In genomic region chr13:56112980-56113379, GRCm38 (mm10) we compare ENCODE assay signal across 9 mouse cellular contexts. TPM values are rescaled to one million over a fixed set of nuclear protein-coding genes. Genes with fewer than 3 reads are reported as not detected.
DNase-seq lines count a peak whose midpoint lies in the region; ATAC-seq and TF ChIP-seq lines count a peak whose summit lies in the region.
"Had no signal": no experiment of that assay in that cellular context is flagged by ENCODE, and none has a peak within 500 bp of the region (broad histone marks: within the 10 kb centered on the region; RNA-seq: fewer than 3 reads in every experiment).

No protein-coding gene starts in this region.

- peaks cover 98% of the 10 kb centered on the region for H3K4me1 ChIP-seq in heart, embryonic 12.5 days (replicated peaks)
- peaks cover 47% of the 10 kb centered on the region; the same call in 1 of the 2 replicates for H3K4me1 ChIP-seq in lung, postnatal 0 days (ENCODE audit: insufficient read depth, low read depth, low read length)
- H3K4me1 ChIP-seq in intestine, embryonic 15.5 days (replicated peaks): peaks cover 84% of the 10 kb centered on the region
- peaks cover 86% of the 10 kb centered on the region for H3K4me1 ChIP-seq in stomach, embryonic 15.5 days

- no peaks in the 10 kb centered on the region for H3K9me3 ChIP-seq in heart, embryonic 12.5 days (replicated peaks)
- H3K9me3 ChIP-seq in lung, postnatal 0 days (ENCODE audit: low read length): no peaks in the 10 kb centered on the region
- no peaks in the 10 kb centered on the region for H3K9me3 ChIP-seq in intestine, embryonic 15.5 days
- no peaks in the 10 kb centered on the region for H3K9me3 ChIP-seq in stomach, embryonic 15.5 days

- TF ChIP-seq EP300 in lung, postnatal 0 days (IDR thresholded peaks at IDR 0.05): no peak

- H3K4me3 ChIP-seq in heart, embryonic 12.5 days: no peak overlapping the region
- H3K4me3 ChIP-seq in lung, postnatal 0 days (ENCODE audit: low read depth, low read length): no peak overlapping the region
- H3K4me3 ChIP-seq in intestine, embryonic 15.5 days (replicated peaks): no peak overlapping the region
- H3K4me3 ChIP-seq in stomach, embryonic 15.5 days (replicated peaks): no peak overlapping the region

- intact Hi-C loops in gastrocnemius, postnatal 14 days (cut with DNase I; ENCODE audit: low total_unique reads): no loop called here

- no peaks in the 10 kb centered on the region for H3K27me3 ChIP-seq in heart, embryonic 12.5 days (replicated peaks)
- no peaks in the 10 kb centered on the region for H3K27me3 ChIP-seq in lung, postnatal 0 days (replicated peaks; ENCODE audit: insufficient read depth, low read length)
- H3K27me3 ChIP-seq in intestine, embryonic 15.5 days (replicated peaks): no peaks in the 10 kb centered on the region
- H3K27me3 ChIP-seq in stomach, embryonic 15.5 days (replicated peaks): no peaks in the 10 kb centered on the region

- peak overlapping the region; percentile 7; the same call in 1 of the 2 replicates for H3K4me2 ChIP-seq in heart, embryonic 12.5 days
- peak overlapping the region; percentile 40 for H3K4me2 ChIP-seq in lung, postnatal 0 days (replicated peaks; ENCODE audit: low read depth, low read length)
- H3K4me2 ChIP-seq in intestine, embryonic 15.5 days (replicated peaks): peak overlapping the region; percentile 22
- H3K4me2 ChIP-seq in stomach, embryonic 15.5 days: peak overlapping the region; percentile 1; the same call in 1 of the 2 replicates

- WGBS in heart, embryonic 12.5 days: 42% methylated on average over 13 of the region's 13 CpGs
- 38% methylated on average over 13 of the region's 13 CpGs for WGBS in lung, postnatal 0 days
- 47% methylated on average over 13 of the region's 13 CpGs for WGBS in intestine, embryonic 15.5 days
- WGBS in stomach, embryonic 15.5 days: 44% methylated on average over 13 of the region's 13 CpGs

- peak overlapping the region; percentile 89 for H3K27ac ChIP-seq in heart, embryonic 12.5 days (ENCODE audit: poor library complexity, severe bottlenecking)
- H3K27ac ChIP-seq in lung, postnatal 0 days (ENCODE audit: low read length): peak overlapping the region; percentile 83
- peak overlapping the region; percentile 72 for H3K27ac ChIP-seq in intestine, embryonic 15.5 days
- H3K27ac ChIP-seq in stomach, embryonic 15.5 days: peak overlapping the region; percentile 88
- H3K27ac ChIP-seq: liver, embryonic 14.5 days had no signal

- ATAC-seq in heart, embryonic 12.5 days (ENCODE audit: insufficient number of reproducible peaks, low FRiP score): no peak
- ATAC-seq in lung, postnatal 0 days: no peak
- no peak for ATAC-seq in intestine, embryonic 15.5 days
- no peak for ATAC-seq in stomach, embryonic 15.5 days (ENCODE audit: insufficient read depth, low FRiP score, low read depth)

- H3K36me3 ChIP-seq in heart, embryonic 12.5 days: peaks cover 10% of the 10 kb centered on the region; the same call in 1 of the 2 replicates
- H3K36me3 ChIP-seq in lung, postnatal 0 days (ENCODE audit: insufficient read depth, low read length): no peaks in the 10 kb centered on the region
- no peaks in the 10 kb centered on the region for H3K36me3 ChIP-seq in intestine, embryonic 15.5 days
- H3K36me3 ChIP-seq in stomach, embryonic 15.5 days: peaks cover 6% of the 10 kb centered on the region; the same call in 1 of the 2 replicates

- no peak for TF ChIP-seq CTCF in lung, postnatal 0 days (IDR thresholded peaks at IDR 0.05)

- peak overlapping the region; percentile 55 for H3K9ac ChIP-seq in heart, embryonic 12.5 days
- no peak overlapping the region for H3K9ac ChIP-seq in lung, postnatal 0 days (replicated peaks; ENCODE audit: low read depth)
- no peak overlapping the region for H3K9ac ChIP-seq in intestine, embryonic 15.5 days
- no peak overlapping the region for H3K9ac ChIP-seq in stomach, embryonic 15.5 days
- H3K9ac ChIP-seq: liver, embryonic 14.5 days had no signal

- no peak for DNase-seq in heart, adult 11 months
- no peak for DNase-seq in lung, postnatal 0 days (ENCODE audit: low spot score)
- DNase-seq in lung, postnatal 4 days: no peak
- DNase-seq in gastrocnemius, postnatal 14 days: no peak
- no peak for DNase-seq in kidney, postnatal 36 days

RNA-seq across cellular contexts. Expression of gene H2afy, which starts 23.2 kb away (rescaled TPM):
- polyA plus RNA-seq in heart, embryonic 12.5 days (2016; fragmentation: Nextera tagmentation; extraction: Ambion mirVana): 141 and 152 TPM in 2 replicates
- polyA plus RNA-seq in lung, postnatal 0 days (2015; fragmentation: Nextera tagmentation; extraction: Ambion mirVana): 126 and 138 TPM in 2 replicates
- polyA plus RNA-seq in intestine, embryonic 15.5 days (2015; fragmentation: Nextera tagmentation; extraction: Ambion mirVana): 297 and 322 TPM in 2 replicates
- polyA plus RNA-seq in stomach, embryonic 15.5 days (2015; fragmentation: Nextera tagmentation; extraction: Ambion mirVana): 311 and 348 TPM in 2 replicates
- total RNA-seq in gastrocnemius, postnatal 14 days (2021): 10 to 100 TPM; 60.8 to 61.3 TPM
